Mouse (Mus musculus) intestine, postnatal 0 days (tissue): Measurements from ENCODE around the gene Eif2b4. TPM values are rescaled to one million over a fixed set of nuclear protein-coding genes. Genes with fewer than 3 reads are reported as not detected.
A peak's percentile ranks its signal among the peaks of the same experiment; 100 is the strongest.

ENCODE experiments used
- ATAC-seq: fragments of 200-750 bp; cut with Nextera tagmentation; 2 replicates; pipeline ENCODE4 v1.8.0; 2017; ENCODE audit warnings: mild to moderate bottlenecking, moderate TSS enrichment, moderate library complexity
- H3K27ac ChIP-seq: fragments of 300-500 bp; sonication (generic); 2 replicates; pipeline ENCODE4 v1.5.1; 2014; ENCODE audit warnings: mild to moderate bottlenecking, low read depth, low read length, moderate library complexity
- H3K27me3 ChIP-seq: fragments of 300-500 bp; sonication (generic); replicated peaks from 2 replicates; pipeline ENCODE4 v1.6.1; 2014; ENCODE audit warnings: low read length, mixed read lengths; ENCODE audit not compliant: control insufficient read depth, insufficient read depth
- H3K36me3 ChIP-seq: fragments of 300-500 bp; sonication (generic); 2 replicates; pipeline ENCODE4 v1.6.1; 2014; ENCODE audit warnings: mild to moderate bottlenecking, moderate library complexity; ENCODE audit not compliant: control insufficient read depth, insufficient read depth
- H3K4me1 ChIP-seq: fragments of 300-500 bp; sonication (generic); replicated peaks from 2 replicates; pipeline ENCODE4 v1.6.1; 2014; ENCODE audit warnings: antibody characterized with exemption, low read length, mixed read lengths; ENCODE audit not compliant: control insufficient read depth, insufficient read depth
- H3K4me2 ChIP-seq: fragments of 300-500 bp; sonication (generic); replicated peaks from 2 replicates; pipeline ENCODE4 v1.6.1; 2014; ENCODE audit warnings: low read depth, mild to moderate bottlenecking, moderate library complexity
- H3K4me3 ChIP-seq: fragments of 300-500 bp; sonication (generic); 2 replicates; pipeline ENCODE4 v1.5.1; 2014; ENCODE audit warnings: low read depth, low read length
- H3K9ac ChIP-seq: fragments of 300-500 bp; sonication (generic); 2 replicates; pipeline ENCODE4 v1.6.1; 2014; ENCODE audit warnings: mild to moderate bottlenecking, low read depth, low read length
- H3K9me3 ChIP-seq: fragments of 300-500 bp; sonication (generic); 2 replicates; pipeline ENCODE4 v1.6.1; 2016; ENCODE audit warnings: mixed run types; ENCODE audit not compliant: control insufficient read depth
- CTCF ChIP-seq: sonication (generic); IDR thresholded peaks from 2 replicates; pipeline ENCODE4 v1.5.1; 2016; ENCODE audit warnings: low read depth, mild to moderate bottlenecking, control low read depth, antibody characterized with exemption, moderate library complexity
- WGBS: fragments of 180-500 bp; shearing (Covaris S2); extraction: QIAGEN DNeasy Blood & Tissue Kit; methylation state at CpG from one replicate; pipeline ENCODE4 v1.1.7; 2014; 5-methylcytosine and 5-hydroxymethylcytosine counted together
- polyA plus RNA-seq: library from polyadenylated mRNA; unstranded; fragments of >200 nt; fragmentation: Nextera tagmentation; extraction: Ambion mirVana; gene quantifications from 2 replicates; pipeline ENCODE4 v1.2.1, GENCODE M21; 2015

The Eif2b4 gene
- 43.7 and 45.1 TPM in 2 replicates for polyA plus RNA-seq

DNA sequence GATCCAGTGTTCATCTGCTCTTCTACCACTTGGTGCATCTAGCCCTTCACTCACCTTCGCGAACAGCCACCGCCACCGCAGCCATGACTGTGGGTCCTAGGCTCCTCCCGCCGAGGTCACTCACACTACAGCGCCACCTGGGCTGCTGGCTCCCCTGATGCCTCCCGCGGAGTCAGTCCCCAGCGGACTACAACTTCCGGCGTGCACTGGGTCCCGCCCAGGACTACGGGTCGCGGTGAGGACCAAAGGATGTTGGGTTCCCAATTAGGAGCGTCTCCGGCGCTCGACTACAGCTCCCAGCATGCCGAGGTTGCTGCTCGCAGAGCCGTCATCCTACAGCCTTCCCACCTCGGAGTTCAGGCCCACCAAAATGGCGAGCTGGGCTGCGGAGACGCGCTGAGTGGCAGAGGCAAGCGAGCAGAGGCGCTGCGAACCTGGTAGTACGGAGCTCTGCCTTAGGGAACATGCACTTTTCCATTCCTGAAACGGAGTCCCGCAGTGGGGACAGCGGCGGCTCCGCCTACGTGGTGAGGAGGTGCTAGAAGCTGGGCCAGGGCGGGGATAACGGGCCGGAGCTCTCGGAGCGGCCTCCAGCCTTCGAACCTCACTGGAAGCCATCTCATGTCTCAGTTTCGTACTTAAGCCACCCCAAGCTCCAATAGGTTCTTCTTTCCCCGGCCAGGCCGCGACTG, at the start of gene Eif2b4, which contains the start of gene Snx17:
Gene Eif2b4, minus strand, starts transcription at position 492 of the 692 bp plus-strand sequence.
Gene Snx17, plus strand, starts transcription at position 289 of the 692 bp plus-strand sequence.
- H3K4me1 ChIP-seq, result no peaks in the 10 kb centered on the region; the same call in 1 of the 2 replicates
- no peaks in the 10 kb centered on the region for H3K27me3 ChIP-seq
- peak within 1 kb of the TSS; percentile 96 for H3K27ac ChIP-seq
- under 1% methylated on average over 48 of the region's 48 CpGs for WGBS
- peak; percentile 94 for ATAC-seq
- peak; percentile 85 for TF ChIP-seq CTCF
- peak within 1 kb of the TSS; percentile 77 for H3K4me2 ChIP-seq
- peak within 1 kb of the TSS; percentile 76 for H3K4me3 ChIP-seq
- peak within 1 kb of the TSS; percentile 88 for H3K9ac ChIP-seq
- H3K9me3 ChIP-seq, result no peaks in the 10 kb centered on the region
- H3K36me3 ChIP-seq, result peaks cover 61% of the 10 kb centered on the region

DNA sequence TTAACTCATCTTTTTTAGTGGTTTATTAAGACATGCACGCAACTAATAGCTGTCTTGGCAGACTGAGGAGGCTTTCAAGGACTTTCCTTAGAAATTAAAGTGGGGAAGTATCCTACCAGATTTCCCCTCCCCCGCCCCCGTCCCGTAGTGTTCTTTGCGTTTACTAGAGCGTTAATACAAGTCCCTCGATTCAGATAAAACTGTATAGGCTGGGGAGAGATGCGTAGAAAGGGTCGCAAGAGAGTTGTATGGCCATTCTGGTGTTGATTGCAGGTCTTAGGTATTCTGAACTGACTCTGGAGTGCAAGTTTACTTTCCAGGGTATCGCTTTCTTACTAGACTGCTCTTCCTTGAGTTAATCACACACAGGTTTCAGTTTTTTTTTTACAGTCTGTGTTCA, 49.0 kb upstream of the Eif2b4 start:
- peak overlapping the region; percentile 98 for H3K4me3 ChIP-seq
- H3K36me3 ChIP-seq, result peaks cover 35% of the 10 kb centered on the region
- no peak overlapping the region for H3K27ac ChIP-seq
- H3K27me3 ChIP-seq, result no peaks in the 10 kb centered on the region
- no peak for ATAC-seq
- no peak for TF ChIP-seq CTCF
- 0 out of 2 replicates have a peak, but pooled peaks cover 7% of the 10 kb centered on the region for H3K4me1 ChIP-seq
- H3K9ac ChIP-seq, result peak overlapping the region; percentile 98; the same call in 1 of the 2 replicates
- 15% methylated on average over 10 of the region's 10 CpGs for WGBS
- H3K4me2 ChIP-seq, result peak overlapping the region; percentile 73
- H3K9me3 ChIP-seq, result no peaks in the 10 kb centered on the region

DNA sequence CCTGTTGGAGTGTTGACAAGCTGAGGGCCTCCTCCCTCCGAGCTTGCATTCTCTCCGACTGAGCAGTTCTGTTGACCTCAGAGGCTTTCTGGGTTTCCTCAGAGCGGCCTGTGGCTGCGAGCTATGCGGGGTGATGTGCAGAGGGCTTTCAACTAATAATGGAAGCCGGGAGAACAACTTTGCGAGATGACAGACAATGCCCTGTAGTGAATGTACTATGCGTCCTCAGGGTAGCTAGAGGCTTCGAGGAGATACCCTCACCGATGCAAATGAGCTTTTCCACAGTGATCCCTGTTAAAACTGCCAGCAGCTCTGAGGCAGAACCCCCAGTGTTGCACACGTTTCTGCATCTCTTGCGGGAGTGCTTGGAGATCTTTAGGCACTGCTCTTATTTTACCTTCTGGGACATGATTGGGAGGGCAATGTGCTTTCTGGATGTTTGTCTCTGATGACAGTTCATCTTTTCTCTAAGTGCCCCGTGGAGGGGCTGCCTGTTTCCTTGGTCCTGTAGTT, 48.3 kb upstream of the Eif2b4 start:
- peaks cover 29% of the 10 kb centered on the region for H3K36me3 ChIP-seq
- H3K27me3 ChIP-seq, result no peaks in the 10 kb centered on the region
- TF ChIP-seq CTCF, result no peak
- H3K9me3 ChIP-seq, result no peaks in the 10 kb centered on the region
- peak overlapping the region; percentile 73 for H3K4me2 ChIP-seq
- H3K4me3 ChIP-seq, result peak overlapping the region; percentile 98
- H3K27ac ChIP-seq, result peak overlapping the region; percentile 100
- H3K4me1 ChIP-seq, result 0 out of 2 replicates have a peak, but pooled peaks cover 7% of the 10 kb centered on the region
- H3K9ac ChIP-seq, result peak overlapping the region; percentile 98
- under 1% methylated on average over 13 of the region's 13 CpGs for WGBS
- no peak for ATAC-seq

DNA sequence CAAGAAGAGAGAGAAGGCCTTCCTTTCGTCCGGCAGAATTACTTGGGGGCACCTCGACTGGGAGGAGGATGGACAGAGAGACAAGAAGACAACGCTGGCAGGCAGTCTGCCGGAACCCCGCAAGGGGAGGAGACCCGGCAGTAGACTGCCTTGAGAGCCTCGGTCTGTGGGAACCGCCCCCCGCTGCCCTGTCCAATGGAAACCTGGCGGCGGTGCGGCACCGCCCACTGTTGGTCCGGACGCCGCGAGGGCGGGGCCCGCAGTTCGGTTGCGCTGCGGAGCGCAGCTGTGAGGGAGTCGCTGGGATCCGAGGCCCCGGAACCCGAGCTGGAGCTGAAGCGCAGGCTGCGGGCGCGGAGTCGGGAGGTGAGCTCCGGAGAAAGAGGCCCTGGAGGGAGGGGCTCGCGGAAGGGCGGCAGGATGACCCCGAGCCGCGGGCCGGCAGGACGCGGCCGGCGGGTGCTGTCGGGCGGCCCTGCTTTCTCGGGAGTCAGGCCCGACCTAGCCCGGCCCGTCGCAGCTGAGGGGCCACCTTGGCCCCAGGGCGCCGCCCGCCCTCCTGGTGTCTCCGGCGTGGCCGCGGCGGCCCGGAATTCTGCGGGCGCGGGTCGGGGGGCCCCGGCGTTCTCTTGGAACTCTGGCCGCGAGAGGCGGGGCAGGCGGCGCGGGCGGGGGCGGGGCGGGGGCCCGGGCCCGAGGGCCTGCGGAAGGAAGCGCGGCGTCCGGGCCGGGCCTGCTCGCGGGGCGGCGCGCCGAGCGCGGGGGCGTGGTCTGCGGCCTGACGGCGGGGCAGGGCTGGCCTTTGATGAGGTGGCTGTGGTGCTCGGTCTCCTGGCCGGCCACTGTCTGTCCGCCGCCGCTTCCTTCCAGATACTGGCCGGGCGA, 47.6 kb upstream of the Eif2b4 start, which contains the start of the genes Nrbp1 and Gm9970:
Gene Nrbp1, plus strand, starts transcription at position 228 of the 885 bp plus-strand sequence.
Gene Gm9970, minus strand, starts transcription at position 596 of the 885 bp plus-strand sequence.
- Histone ChIP-seq H3K4me3 (peak within 1 kb of the TSS; percentile 98), H3K27ac (peak within 1 kb of the TSS; percentile 100), H3K4me1 (0 out of 2 replicates have a peak, but pooled peaks cover 7% of the 10 kb centered on the region), H3K36me3 (peaks cover 22% of the 10 kb centered on the region), H3K9me3 (no peaks in the 10 kb centered on the region), H3K27me3 (no peaks in the 10 kb centered on the region), H3K9ac (peak within 1 kb of the TSS; percentile 98), H3K4me2 (peak within 1 kb of the TSS; percentile 73)
- TF ChIP-seq CTCF, result no peak
- peak; percentile 97 for ATAC-seq
- WGBS, result under 1% methylated on average over 80 of the region's 103 CpGs

DNA sequence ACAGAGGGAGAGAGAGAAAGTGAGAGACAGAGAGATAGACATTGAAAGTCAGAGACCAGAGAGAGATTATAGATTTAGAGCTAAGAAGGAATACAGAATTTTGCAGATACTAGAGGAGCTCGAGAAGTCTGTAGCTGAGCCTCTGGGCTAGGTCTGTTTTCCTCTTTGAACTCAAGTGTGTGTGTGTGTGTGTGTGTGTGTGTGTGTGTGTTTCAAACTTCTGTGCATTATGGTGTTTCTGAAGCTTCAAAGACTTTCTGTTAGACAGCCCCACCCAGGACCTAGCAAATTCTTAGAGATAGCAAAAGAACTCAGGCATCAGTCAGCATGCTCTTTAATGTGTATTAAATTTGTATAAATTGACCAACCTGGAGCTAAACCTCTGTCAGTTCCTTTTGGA, 33.4 kb upstream of the Eif2b4 start:
- H3K4me2 ChIP-seq, result no peak overlapping the region
- 53% methylated on average over 1 of the region's 1 CpGs for WGBS
- H3K4me1 ChIP-seq, result no peaks in the 10 kb centered on the region
- H3K4me3 ChIP-seq, result no peak overlapping the region
- no peaks in the 10 kb centered on the region for H3K27me3 ChIP-seq
- H3K36me3 ChIP-seq, result no peaks in the 10 kb centered on the region
- ATAC-seq, result no peak
- H3K9ac ChIP-seq, result no peak overlapping the region
- no peak overlapping the region for H3K27ac ChIP-seq
- no peak for TF ChIP-seq CTCF
- no peaks in the 10 kb centered on the region for H3K9me3 ChIP-seq
